Mouse (Mus musculus) CH12.LX (cell line): ENCODE data around the gene Kidins220. TPM values are rescaled to one million over a fixed set of nuclear protein-coding genes. Genes with fewer than 3 reads are reported as not detected.

ENCODE experiments used
- DNase-seq: peaks from one replicate; pipeline ENCODE4 v3.0.0-alpha.2; 2013; ENCODE audit errors: extremely low read depth
- H3K27ac ChIP-seq: 2 replicates; pipeline ENCODE4 v1.5.1; 2012; ENCODE audit warnings: low read depth, mild to moderate bottlenecking, control low read depth, moderate library complexity; ENCODE audit not compliant: insufficient read depth
- H3K27me3 ChIP-seq: replicated peaks from 2 replicates; pipeline ENCODE3; 2012; ENCODE audit warnings: inconsistent platforms
- H3K36me3 ChIP-seq, 2 experiments: replicated peaks in 1 of 2; 2 replicates each; pipeline versions ENCODE3 to v1.6.1; 2012; ENCODE audit warnings: inconsistent platforms in 1 of 2, low read length in 1 of 2, mild to moderate bottlenecking in 1 of 2, mixed read lengths in 1 of 2, moderate library complexity in 1 of 2; ENCODE audit not compliant: control insufficient read depth in 1 of 2, insufficient read depth in 1 of 2
- H3K4me1 ChIP-seq, 2 experiments: 2 replicates each; pipeline ENCODE4 v1.6.1; 2012; ENCODE audit warnings: inconsistent platforms in 1 of 2, moderate library complexity in 1 of 2; ENCODE audit not compliant: insufficient read depth in 2 of 2, control insufficient read depth in 1 of 2
- H3K4me2 ChIP-seq: 2 replicates; pipeline ENCODE4 v1.6.1; 2012; ENCODE audit warnings: low read depth, mild to moderate bottlenecking, control low read depth; ENCODE audit not compliant: poor library complexity, insufficient read depth, severe bottlenecking
- H3K4me3 ChIP-seq, 3 experiments: fragments of 150-350 bp in 1 of 3; sonication (generic) in 1 of 3; replicated peaks in 1 of 3; 2 replicates each; pipeline versions ENCODE3 to v1.5.1; 2011 to 2012; ENCODE audit warnings: low read depth in 2 of 3, low read length in 2 of 3, mild to moderate bottlenecking in 2 of 3, moderate library complexity in 2 of 3, control low read depth in 1 of 3, improper control_type of control experiment in 1 of 3, inconsistent platforms in 1 of 3, mixed read lengths in 1 of 3; ENCODE audit not compliant: poor library complexity in 1 of 3
- H3K79me2 ChIP-seq: replicated peaks from 2 replicates; pipeline ENCODE4 v1.6.1; 2012; ENCODE audit warnings: mild to moderate bottlenecking, moderate library complexity; ENCODE audit not compliant: control insufficient read depth, poor library complexity, insufficient read depth, severe bottlenecking; ENCODE audit errors: extremely low read depth
- H3K9ac ChIP-seq: 2 replicates; pipeline ENCODE4 v1.6.1; 2012; ENCODE audit warnings: low read depth, mild to moderate bottlenecking, control low read depth, moderate library complexity; ENCODE audit not compliant: insufficient read depth
- H3K9me3 ChIP-seq: replicated peaks from 2 replicates; pipeline ENCODE3; 2012; ENCODE audit warnings: low read length, inconsistent platforms, mixed read lengths
- BHLHE40 ChIP-seq: IDR thresholded peaks from 2 replicates; pipeline ENCODE4 v1.6.1; 2011; ENCODE audit warnings: mild to moderate bottlenecking, low read depth, low read length, improper control_type of control experiment
- CHD1 ChIP-seq: IDR thresholded peaks from 2 replicates; pipeline ENCODE4 v1.6.1; 2012; ENCODE audit warnings: low read depth, low read length, improper control_type of control experiment, inconsistent platforms
- CHD2 ChIP-seq: IDR thresholded peaks from 2 replicates; pipeline ENCODE4 v1.6.1; 2011; ENCODE audit warnings: low read length, improper control_type of control experiment
- CTCF ChIP-seq, 2 experiments: IDR thresholded peaks in 1 of 2; conservative IDR thresholded peaks in 1 of 2; 2 replicates each; pipeline ENCODE4 v1.5.1; 2011 to 2012; ENCODE audit warnings: low read depth in 2 of 2, low read length in 2 of 2, improper control_type of control experiment in 1 of 2, inconsistent platforms in 1 of 2, mild to moderate bottlenecking in 1 of 2, moderate library complexity in 1 of 2
- E2F4 ChIP-seq: IDR thresholded peaks from 2 replicates; pipeline ENCODE4 v1.6.1; 2011; ENCODE audit warnings: low read depth, low read length, improper control_type of control experiment; ENCODE audit not compliant: insufficient replicate concordance
- EP300 ChIP-seq: IDR thresholded peaks from 2 replicates; pipeline ENCODE4 v1.6.1; 2011; ENCODE audit warnings: low read length, improper control_type of control experiment
- ETS1 ChIP-seq: conservative IDR thresholded peaks from 2 replicates; pipeline ENCODE4 v1.6.1; 2012; ENCODE audit warnings: low read depth, mild to moderate bottlenecking, inconsistent platforms, low read length, improper control_type of control experiment, moderate library complexity
- GABPA ChIP-seq: IDR thresholded peaks from 2 replicates; pipeline ENCODE4 v1.6.1; 2012; ENCODE audit warnings: low read depth, low read length, improper control_type of control experiment, inconsistent platforms; ENCODE audit not compliant: insufficient replicate concordance
- JUN ChIP-seq: IDR thresholded peaks from 2 replicates; pipeline ENCODE4 v1.6.1; 2011; ENCODE audit warnings: low read depth, mild to moderate bottlenecking, low read length, improper control_type of control experiment, moderate library complexity; ENCODE audit not compliant: insufficient read depth
- KAT2A ChIP-seq: IDR thresholded peaks from 2 replicates; pipeline ENCODE4 v1.6.1; 2012; ENCODE audit warnings: low read length, improper control_type of control experiment, inconsistent platforms; ENCODE audit not compliant: insufficient replicate concordance
- MAFK ChIP-seq: IDR thresholded peaks from 2 replicates; pipeline ENCODE4 v1.6.1; 2011; ENCODE audit warnings: low read length, improper control_type of control experiment; ENCODE audit not compliant: insufficient replicate concordance
- MAZ ChIP-seq: IDR thresholded peaks from 2 replicates; pipeline ENCODE4 v1.6.1; 2012; ENCODE audit warnings: low read depth, mild to moderate bottlenecking, inconsistent platforms, low read length, improper control_type of control experiment, moderate library complexity
- MXI1 ChIP-seq: IDR thresholded peaks from 2 replicates; pipeline ENCODE4 v1.6.1; 2011; ENCODE audit warnings: mild to moderate bottlenecking, low read depth, low read length, improper control_type of control experiment
- MYC ChIP-seq: IDR thresholded peaks from 2 replicates; pipeline ENCODE4 v1.6.1; 2011; ENCODE audit warnings: low read depth, mild to moderate bottlenecking, improper control_type of control experiment, low read length
- NELFE ChIP-seq: IDR thresholded peaks from 2 replicates; pipeline ENCODE4 v1.6.1; 2011; ENCODE audit warnings: low read depth, low read length, improper control_type of control experiment
- PAX5 ChIP-seq: IDR thresholded peaks from 2 replicates; pipeline ENCODE4 v1.6.1; 2012; ENCODE audit warnings: low read length, inconsistent platforms, mixed read lengths
- POLR2AphosphoS2 ChIP-seq: IDR thresholded peaks from 2 replicates; pipeline ENCODE4 v1.6.1; 2011; ENCODE audit warnings: low read depth, low read length, improper control_type of control experiment
- RCOR1 ChIP-seq: conservative IDR thresholded peaks from 2 replicates; pipeline ENCODE4 v1.6.1; 2012; ENCODE audit warnings: low read depth, mild to moderate bottlenecking, inconsistent platforms, low read length, improper control_type of control experiment
- SIN3A ChIP-seq: IDR thresholded peaks from 2 replicates; pipeline ENCODE4 v1.6.1; 2012; ENCODE audit warnings: low read length, improper control_type of control experiment, inconsistent platforms
- TBP ChIP-seq: conservative IDR thresholded peaks from 2 replicates; pipeline ENCODE4 v1.6.1; 2011; ENCODE audit warnings: low read depth, low read length, improper control_type of control experiment
- TCF12 ChIP-seq: IDR thresholded peaks from 2 replicates; pipeline ENCODE4 v1.6.1; 2014; ENCODE audit warnings: low read depth, mild to moderate bottlenecking, inconsistent platforms, low read length, improper control_type of control experiment
- USF1 ChIP-seq: IDR thresholded peaks from 2 replicates; pipeline ENCODE4 v1.6.1; 2014; ENCODE audit warnings: low read depth, mild to moderate bottlenecking, inconsistent platforms, low read length, improper control_type of control experiment
- USF2 ChIP-seq: conservative IDR thresholded peaks from 2 replicates; pipeline ENCODE4 v1.6.1; 2011; ENCODE audit warnings: low read depth, low read length, improper control_type of control experiment
- ZC3H11A ChIP-seq: IDR thresholded peaks from 2 replicates; pipeline ENCODE4 v1.6.1; 2012; ENCODE audit warnings: low read depth, mild to moderate bottlenecking, inconsistent platforms, low read length, improper control_type of control experiment
- ZKSCAN1 ChIP-seq: IDR thresholded peaks from 2 replicates; pipeline ENCODE4 v1.6.1; 2012; ENCODE audit warnings: low read depth, inconsistent platforms, low read length, improper control_type of control experiment, borderline replicate concordance
- ZMIZ1 ChIP-seq: IDR thresholded peaks from 2 replicates; pipeline ENCODE4 v1.6.1; 2012; ENCODE audit warnings: low read depth, mild to moderate bottlenecking, inconsistent platforms, low read length, improper control_type of control experiment
- ZNF384 ChIP-seq: IDR thresholded peaks from 2 replicates; pipeline ENCODE4 v1.6.1; 2012; ENCODE audit warnings: low read depth, low read length, improper control_type of control experiment, inconsistent platforms
- dilution Hi-C: fragments of 300-500 bp; cut with MboI; formaldehyde crosslinking; loops from 2 replicates; pipeline ENCODE4 v1.14.3; 2020; ENCODE audit warnings: low sequenced_read_pairs; ENCODE audit not compliant: extremely low pct_unique_long_range_greater_than_20kb, extremely low pct_ligation_motif_present
- in situ Hi-C: fragments of 300-500 bp; cut with MboI; formaldehyde crosslinking; loops from 3 replicates; pipeline ENCODE4 v1.14.3; 2019; ENCODE audit warnings: low sequenced_read_pairs, low pct_ligation_motif_present, low pct_unique_long_range_greater_than_20kb, mixed read lengths
- polyA plus RNA-seq: library from polyadenylated mRNA; unstranded; fragments of >175 nt; gene quantifications from 2 replicates; pipeline ENCODE4 v1.2.1, GENCODE M21; 2012; ENCODE audit warnings: low read depth; ENCODE audit not compliant: insufficient read length
- total RNA-seq, 2 experiments: library from RNA; depleted of rRNA; stranded (reverse); fragments of 300-350 nt in 1 of 2; fragments of >200 nt in 1 of 2; gene quantifications; 2 replicates each; pipeline ENCODE4 v1.2.3; 2012 to 2014

Gene Kidins220
- total and polyA plus RNA-seq, 3 experiments, result 32.4 to 47.8 (median 39.4) TPM

DNA sequence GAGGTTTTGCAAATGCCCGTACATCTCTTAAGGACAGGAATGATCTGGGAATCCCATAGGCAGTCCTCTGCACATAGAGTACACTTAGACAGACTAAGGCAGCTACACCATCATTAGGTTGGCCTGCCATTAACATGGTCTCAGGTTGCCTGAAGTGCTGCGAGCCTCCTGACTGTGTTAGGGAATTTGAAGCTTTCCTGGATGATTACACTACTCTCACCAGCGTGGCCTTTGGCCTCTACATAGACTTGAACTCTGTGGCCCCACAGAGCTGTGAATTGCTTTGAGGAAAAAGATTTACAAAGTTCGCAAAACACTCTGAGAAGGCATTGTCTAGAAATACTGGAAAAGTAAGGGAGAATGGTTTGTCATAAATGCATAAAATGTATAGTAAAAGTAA is 69.9 kb downstream of the Kidins220 start:
- H3K4me1 ChIP-seq, result peaks cover 0 to 4% of the 10 kb centered on the region in 2 experiments; a peak in 1 of 4 replicates
- DNase-seq, result no peak
- no peak overlapping the region for H3K27ac ChIP-seq
- H3K36me3 ChIP-seq, result peaks cover 28 to 79% of the 10 kb centered on the region in 2 experiments
- H3K9me3 ChIP-seq, result no peaks in the 10 kb centered on the region
- in situ Hi-C loops (no loop called here), dilution Hi-C loops (no loop called here)
- no peak overlapping the region for H3K9ac ChIP-seq
- no peaks in the 10 kb centered on the region for H3K27me3 ChIP-seq
- H3K4me3 ChIP-seq, result no peak overlapping the region
- TF ChIP-seq EP300 (no peak), JUN (no peak), E2F4 (no peak), CHD2 (no peak), ZNF384 (no peak), ZMIZ1 (no peak), MYC (no peak), ZKSCAN1 (no peak), CTCF (conservative IDR thresholded peaks at IDR 0.05 in 1 of 2, IDR thresholded peaks at IDR 0.05 in 1 of 2; ENCODE audit: low read depth in 2 of 2, low read length in 2 of 2) (no peak), GABPA (no peak), KAT2A (no peak), BHLHE40 (no peak), CHD1 (no peak), NELFE (no peak), USF1 (no peak), MAFK (no peak), MAZ (no peak), TCF12 (no peak), MXI1 (no peak), USF2 (no peak)
- H3K79me2 ChIP-seq, result no peaks in the 10 kb centered on the region
- no peak overlapping the region for H3K4me2 ChIP-seq

DNA sequence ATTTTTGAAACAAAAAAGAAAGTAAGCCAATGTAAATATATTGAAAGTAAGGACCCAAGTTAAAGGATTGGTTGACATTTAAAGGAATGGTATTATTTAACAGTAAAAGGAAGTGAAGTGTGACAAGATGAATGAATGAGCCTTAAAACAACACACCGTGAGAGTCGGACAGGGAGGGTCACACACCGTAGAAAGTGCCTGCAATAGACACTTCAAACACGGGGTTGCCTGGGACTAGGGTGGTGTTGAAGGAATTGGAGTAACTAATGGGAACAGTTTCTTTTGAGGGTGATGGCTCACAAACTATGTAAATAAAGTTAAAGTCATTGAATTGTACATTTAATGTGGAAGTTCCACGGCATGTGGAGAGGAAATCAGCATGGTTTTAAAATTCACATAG is 74.5 kb downstream of the Kidins220 start:
- Histone ChIP-seq H3K4me1 (peaks cover 0 to 8% of the 10 kb centered on the region in 2 experiments; a peak in 2 of 4 replicates), H3K9ac (no peak overlapping the region), H3K4me3 (no peak overlapping the region), H3K79me2 (no peaks in the 10 kb centered on the region), H3K27ac (no peak overlapping the region), H3K36me3 (peaks cover 33 to 77% of the 10 kb centered on the region in 2 experiments), H3K27me3 (no peaks in the 10 kb centered on the region), H3K4me2 (no peak overlapping the region), H3K9me3 (no peaks in the 10 kb centered on the region)
- in situ Hi-C loops (no loop called here), dilution Hi-C loops (no loop called here)
- TF ChIP-seq TCF12 (no peak), TBP (no peak), MAFK (no peak), USF2 (no peak), ZC3H11A (no peak), POLR2AphosphoS2 (no peak), SIN3A (no peak), CHD1 (no peak), BHLHE40 (no peak), MYC (no peak), CHD2 (no peak), PAX5 (no peak), ETS1 (no peak), RCOR1 (no peak), USF1 (no peak), EP300 (no peak), CTCF (conservative IDR thresholded peaks at IDR 0.05 in 1 of 2, IDR thresholded peaks at IDR 0.05 in 1 of 2; ENCODE audit: low read depth in 2 of 2, low read length in 2 of 2) (no peak), NELFE (no peak), MAZ (no peak)
- no peak for DNase-seq
